In genomic region chr5:76028729-76029128, GRCm38 (mm10) we compare ENCODE assay signal across 27 mouse cellular contexts. TPM values are rescaled to one million over a fixed set of nuclear protein-coding genes. Genes with fewer than 3 reads are reported as not detected.
DNase-seq lines count a peak whose midpoint lies in the region; ATAC-seq and TF ChIP-seq lines count a peak whose summit lies in the region.
"Had no signal": no experiment of that assay in that cellular context is flagged by ENCODE, and none has a peak within 500 bp of the region (broad histone marks: within the 10 kb centered on the region; RNA-seq: fewer than 3 reads in every experiment).

No protein-coding gene starts in this region.

- WGBS in heart, embryonic 13.5 days: 37% methylated on average over 4 of the region's 4 CpGs
- WGBS in lung, embryonic 15.5 days: 13% methylated on average over 4 of the region's 4 CpGs
- 18% methylated on average over 4 of the region's 4 CpGs for WGBS in lung, postnatal 0 days

- no peak for TF ChIP-seq EP300 in lung, postnatal 0 days (IDR thresholded peaks at IDR 0.05)

- ATAC-seq in heart, embryonic 13.5 days (ENCODE audit: extremely low read depth, insufficient number of reproducible peaks, low FRiP score, low TSS enrichment): no peak
- no peak for ATAC-seq in lung, embryonic 15.5 days (ENCODE audit: borderline replicate concordance, extremely low read depth, low FRiP score, low TSS enrichment)
- no peak for ATAC-seq in lung, postnatal 0 days
- ATAC-seq: forebrain, embryonic 15.5 days; inflammation-experienced regulatory T-cells, adult 6 months; midbrain, embryonic 15.5 days had no signal

- DNase-seq in gastrocnemius, adult 2 months: no peak
- DNase-seq in gastrocnemius, postnatal 36 days: no peak
- no peak for DNase-seq in heart, postnatal 14 days
- DNase-seq in lung, postnatal 0 days (ENCODE audit: low spot score): no peak
- DNase-seq in cerebellum, adult 11 months: no peak
- DNase-seq: adrenal gland, postnatal 14 days; cerebellum, adult 18-20 months; cerebellum, postnatal 10 days; kidney, adult 11 months; kidney, postnatal 25 days; lung, postnatal 4 days; right cerebral cortex, postnatal 25 days; thymus, postnatal 14 days had no signal

- H3K27ac ChIP-seq in gastrocnemius, adult 2 months: peak overlapping the region; percentile 73
- H3K27ac ChIP-seq in heart, embryonic 13.5 days (replicated peaks): peak overlapping the region; percentile 6; the same call in 1 of the 2 replicates
- peak overlapping the region; percentile 50; the same call in 1 of the 2 replicates for H3K27ac ChIP-seq in lung, embryonic 15.5 days
- H3K27ac ChIP-seq in lung, postnatal 0 days (ENCODE audit: low read length): no peak overlapping the region
- H3K27ac ChIP-seq: embryonic facial prominence, embryonic 13.5 days; forebrain, embryonic 10.5 days; forebrain, embryonic 15.5 days; hindbrain, embryonic 15.5 days; layer of hippocampus, adult 2 months; left cerebral cortex, adult 2 months; limb, embryonic 13.5 days; midbrain, embryonic 15.5 days had no signal

- H3K9ac ChIP-seq in heart, embryonic 13.5 days: no peak overlapping the region
- no peak overlapping the region for H3K9ac ChIP-seq in lung, embryonic 15.5 days
- H3K9ac ChIP-seq in lung, postnatal 0 days (replicated peaks; ENCODE audit: low read depth): no peak overlapping the region
- H3K9ac ChIP-seq: embryonic facial prominence, embryonic 13.5 days; forebrain, embryonic 15.5 days; hindbrain, embryonic 15.5 days; limb, embryonic 13.5 days; midbrain, embryonic 15.5 days had no signal

- H3K4me1 ChIP-seq in heart, embryonic 13.5 days: peaks cover 11% of the 10 kb centered on the region
- H3K4me1 ChIP-seq in lung, embryonic 15.5 days: 0 out of 2 replicates have a peak, but pooled peaks cover 1% of the 10 kb centered on the region
- no peaks in the 10 kb centered on the region for H3K4me1 ChIP-seq in lung, postnatal 0 days (ENCODE audit: insufficient read depth, low read depth, low read length)
- H3K4me1 ChIP-seq: embryonic facial prominence, embryonic 13.5 days; forebrain, embryonic 15.5 days; hindbrain, embryonic 15.5 days; limb, embryonic 13.5 days; midbrain, embryonic 15.5 days had no signal

- no peak overlapping the region for H3K4me2 ChIP-seq in heart, embryonic 13.5 days
- no peak overlapping the region for H3K4me2 ChIP-seq in lung, embryonic 15.5 days
- no peak overlapping the region for H3K4me2 ChIP-seq in lung, postnatal 0 days (replicated peaks; ENCODE audit: low read depth, low read length)
- H3K4me2 ChIP-seq: embryonic facial prominence, embryonic 13.5 days; forebrain, embryonic 15.5 days; hindbrain, embryonic 15.5 days; limb, embryonic 13.5 days; liver, embryonic 11.5 days; midbrain, embryonic 15.5 days had no signal

- intact Hi-C loops in gastrocnemius, adult 2 months (cut with DNase I): loop anchor here (5.0 to 10.0 kb wide), 2 partner anchors 86 to 156 kb away; no protein-coding TSS in a partner anchor
- intact Hi-C loops in gastrocnemius, postnatal 36 days (cut with DNase I): no loop called here
- intact Hi-C loops in heart, postnatal 14 days (cut with DNase I): loop anchor here (10.0 kb wide), 1 partner anchor 386 kb away; no protein-coding TSS in a partner anchor

- H3K36me3 ChIP-seq in heart, embryonic 13.5 days: no peaks in the 10 kb centered on the region
- no peaks in the 10 kb centered on the region for H3K36me3 ChIP-seq in lung, embryonic 15.5 days
- no peaks in the 10 kb centered on the region for H3K36me3 ChIP-seq in lung, postnatal 0 days (ENCODE audit: insufficient read depth, low read length)
- H3K36me3 ChIP-seq: embryonic facial prominence, embryonic 13.5 days; forebrain, embryonic 10.5 days; forebrain, embryonic 15.5 days; hindbrain, embryonic 15.5 days; limb, embryonic 13.5 days; midbrain, embryonic 15.5 days had no signal

- no peak for TF ChIP-seq CTCF in gastrocnemius, adult 2 months (IDR thresholded peaks at IDR 0.05)
- no peak for TF ChIP-seq CTCF in lung, postnatal 0 days (IDR thresholded peaks at IDR 0.05)

- no peak overlapping the region for H3K4me3 ChIP-seq in gastrocnemius, adult 2 months
- H3K4me3 ChIP-seq in heart, embryonic 13.5 days: no peak overlapping the region
- no peak overlapping the region for H3K4me3 ChIP-seq in lung, embryonic 15.5 days
- no peak overlapping the region for H3K4me3 ChIP-seq in lung, postnatal 0 days (ENCODE audit: low read depth, low read length)
- H3K4me3 ChIP-seq: embryonic facial prominence, embryonic 13.5 days; forebrain, embryonic 10.5 days; forebrain, embryonic 15.5 days; hindbrain, embryonic 15.5 days; layer of hippocampus, adult 2 months; left cerebral cortex, adult 2 months; limb, embryonic 13.5 days; megakaryocyte, embryonic 14.5 days; midbrain, embryonic 15.5 days had no signal

- no peaks in the 10 kb centered on the region for H3K27me3 ChIP-seq in heart, embryonic 13.5 days (replicated peaks)
- H3K27me3 ChIP-seq in lung, embryonic 15.5 days: no peaks in the 10 kb centered on the region
- no peaks in the 10 kb centered on the region for H3K27me3 ChIP-seq in lung, postnatal 0 days (replicated peaks; ENCODE audit: insufficient read depth, low read length)
- H3K27me3 ChIP-seq: CH12.LX; embryonic facial prominence, embryonic 13.5 days; forebrain, embryonic 15.5 days; hindbrain, embryonic 15.5 days; limb, embryonic 13.5 days; megakaryocyte, embryonic 14.5 days; midbrain, embryonic 15.5 days had no signal

- H3K9me3 ChIP-seq in heart, embryonic 13.5 days: no peaks in the 10 kb centered on the region
- H3K9me3 ChIP-seq in lung, embryonic 15.5 days: no peaks in the 10 kb centered on the region
- no peaks in the 10 kb centered on the region for H3K9me3 ChIP-seq in lung, postnatal 0 days (ENCODE audit: low read length)
- H3K9me3 ChIP-seq: embryonic facial prominence, embryonic 13.5 days; forebrain, embryonic 10.5 days; forebrain, embryonic 15.5 days; hindbrain, embryonic 15.5 days; limb, embryonic 13.5 days; megakaryocyte, embryonic 14.5 days; midbrain, embryonic 15.5 days had no signal

RNA-seq across cellular contexts. Expression of gene Kdr, which starts 50.5 kb away (rescaled TPM):
- total RNA-seq in gastrocnemius, adult 2 months (2021): 10 to 100 TPM; 11.8 to 16.9 TPM
- total RNA-seq in gastrocnemius, postnatal 36 days (2021): 10 to 100 TPM; 12.6 to 16.0 TPM
- 32.7 and 35.0 TPM in 2 replicates for polyA plus RNA-seq in heart, embryonic 13.5 days (2015; fragmentation: Nextera tagmentation; extraction: Ambion mirVana)
- total RNA-seq in heart, postnatal 14 days (2021): 100 to 1,000 TPM in 1 of 2 experiments, 10 to 100 TPM in 1; 89.7 to 101 TPM
- 55.3 and 60.7 TPM in 2 replicates for polyA plus RNA-seq in lung, embryonic 15.5 days (2015; fragmentation: Nextera tagmentation; extraction: Ambion mirVana)
- polyA plus RNA-seq in lung, postnatal 0 days (2015; fragmentation: Nextera tagmentation; extraction: Ambion mirVana): 46.4 and 69.4 TPM in 2 replicates
- total RNA-seq: CH12.LX had no signal

Comparison
In these comparisons a context has a peak if more than half of its experiments do, and no peak if none do; other contexts are left out.
1. RNA of gene Kdr, which starts 50.5 kb away (total RNA-seq): 89.7 to 101 TPM in heart, postnatal 14 days; 11.8 to 16.9 TPM in gastrocnemius, adult 2 months and 12.6 to 16.0 TPM in gastrocnemius, postnatal 36 days; every median in the first group is over 4 times any median in the second.